Mouse (Mus musculus): ENCODE results near the gene Klk12. TPM values are rescaled to one million over a fixed set of nuclear protein-coding genes. Genes with fewer than 3 reads are reported as not detected.

The Klk12 gene
- polyA plus RNA-seq (2016; fragmentation: Nextera tagmentation; extraction: Ambion mirVana) = not detected in 2 replicates

- H3K27me3 ChIP-seq (replicated peaks) = no peaks in the 10 kb centered on the region
- no peak within 1 kb of the TSS for H3K4me2 ChIP-seq
- no peak for ATAC-seq (ENCODE audit: insufficient number of reproducible peaks, low FRiP score)
- H3K4me3 ChIP-seq = no peak within 1 kb of the TSS
- H3K27ac ChIP-seq (ENCODE audit: poor library complexity, severe bottlenecking) = no peak within 1 kb of the TSS
- H3K4me1 ChIP-seq (replicated peaks) = no peaks in the 10 kb centered on the region
- H3K36me3 ChIP-seq = no peaks in the 10 kb centered on the region
- H3K9me3 ChIP-seq (replicated peaks) = no peaks in the 10 kb centered on the region
- WGBS = 70% methylated on average over 4 of the region's 4 CpGs
- no peak within 1 kb of the TSS for H3K9ac ChIP-seq
Observed at GRCm38 (mm10) chr7:43768597-43768996, at the start of gene Klk12. Klk12 (plus strand) TSS chr7:43768897.

GRCm38 (mm10) chr7:43747788-43748187 lies 20.9 kb upstream of the Klk12 start:
- Histone ChIP-seq H3K4me1 (replicated peaks) (no peaks in the 10 kb centered on the region), H3K4me3 (no peak overlapping the region), H3K4me2 (no peak overlapping the region), H3K27me3 (replicated peaks) (no peaks in the 10 kb centered on the region), H3K27ac (ENCODE audit: poor library complexity, severe bottlenecking) (no peak overlapping the region), H3K9me3 (replicated peaks) (no peaks in the 10 kb centered on the region; the same call in 1 of the 2 replicates), H3K9ac (no peak overlapping the region), H3K36me3 (no peaks in the 10 kb centered on the region)
- ATAC-seq (ENCODE audit: insufficient number of reproducible peaks, low FRiP score) = no peak
- WGBS = 39% methylated on average over 1 of the region's 1 CpGs

GRCm38 (mm10) chr7:43752806-43753205 lies 15.9 kb upstream of the Klk12 start:
- Histone ChIP-seq H3K4me3 (no peak overlapping the region), H3K27ac (ENCODE audit: poor library complexity, severe bottlenecking) (no peak overlapping the region), H3K36me3 (no peaks in the 10 kb centered on the region), H3K4me2 (no peak overlapping the region), H3K27me3 (replicated peaks) (no peaks in the 10 kb centered on the region), H3K9me3 (replicated peaks) (no peaks in the 10 kb centered on the region; the same call in 1 of the 2 replicates), H3K9ac (no peak overlapping the region), H3K4me1 (replicated peaks) (no peaks in the 10 kb centered on the region)
- ATAC-seq (ENCODE audit: insufficient number of reproducible peaks, low FRiP score) = no peak
- 50% methylated on average over 2 of the region's 2 CpGs for WGBS

- Histone ChIP-seq H3K36me3 (no peaks in the 10 kb centered on the region), H3K9ac (no peak overlapping the region), H3K4me3 (no peak overlapping the region), H3K27ac (ENCODE audit: poor library complexity, severe bottlenecking) (no peak overlapping the region), H3K4me1 (replicated peaks) (no peaks in the 10 kb centered on the region), H3K9me3 (replicated peaks) (no peaks in the 10 kb centered on the region), H3K27me3 (replicated peaks) (no peaks in the 10 kb centered on the region), H3K4me2 (no peak overlapping the region)
- no peak for ATAC-seq (ENCODE audit: insufficient number of reproducible peaks, low FRiP score)
- WGBS = 44% methylated on average over 8 of the region's 8 CpGs
Observed at GRCm38 (mm10) chr7:43766484-43766883, 2.2 kb upstream of the Klk12 start.

- H3K36me3 ChIP-seq = no peaks in the 10 kb centered on the region
- H3K9me3 ChIP-seq (replicated peaks) = no peaks in the 10 kb centered on the region
- no peak overlapping the region for H3K27ac ChIP-seq (ENCODE audit: poor library complexity, severe bottlenecking)
- H3K4me2 ChIP-seq = no peak overlapping the region
- H3K4me1 ChIP-seq (replicated peaks) = no peaks in the 10 kb centered on the region
- H3K4me3 ChIP-seq = no peak overlapping the region
- no peaks in the 10 kb centered on the region for H3K27me3 ChIP-seq (replicated peaks)
- no peak for ATAC-seq (ENCODE audit: insufficient number of reproducible peaks, low FRiP score)
- 88% methylated on average over 8 of the region's 8 CpGs for WGBS
- H3K9ac ChIP-seq = no peak overlapping the region
Observed at GRCm38 (mm10) chr7:43769636-43770035, 939 bp downstream of the Klk12 start.

- Histone ChIP-seq H3K36me3 (no peaks in the 10 kb centered on the region), H3K27ac (ENCODE audit: poor library complexity, severe bottlenecking) (no peak overlapping the region), H3K4me1 (replicated peaks) (no peaks in the 10 kb centered on the region), H3K27me3 (replicated peaks) (no peaks in the 10 kb centered on the region), H3K4me3 (no peak overlapping the region), H3K4me2 (no peak overlapping the region), H3K9me3 (replicated peaks) (no peaks in the 10 kb centered on the region), H3K9ac (no peak overlapping the region)
- ATAC-seq (ENCODE audit: insufficient number of reproducible peaks, low FRiP score) = peak; percentile 27; the same call in 1 of the 2 replicates
- WGBS = 91% methylated on average over 10 of the region's 10 CpGs
Observed at GRCm38 (mm10) chr7:43770701-43771100, 2.0 kb downstream of the Klk12 start.

- Histone ChIP-seq H3K9ac (no peak overlapping the region), H3K27me3 (replicated peaks) (no peaks in the 10 kb centered on the region), H3K36me3 (no peaks in the 10 kb centered on the region), H3K9me3 (replicated peaks) (no peaks in the 10 kb centered on the region), H3K4me3 (no peak overlapping the region), H3K27ac (ENCODE audit: poor library complexity, severe bottlenecking) (no peak overlapping the region), H3K4me2 (no peak overlapping the region), H3K4me1 (replicated peaks) (no peaks in the 10 kb centered on the region)
- ATAC-seq (ENCODE audit: insufficient number of reproducible peaks, low FRiP score) = no peak
- WGBS = 79% methylated on average over 6 of the region's 6 CpGs
Observed at GRCm38 (mm10) chr7:43771916-43772315, 3.2 kb downstream of the Klk12 start.

GRCm38 (mm10) chr7:43772901-43773300 lies 4.2 kb downstream of the Klk12 start:
- Histone ChIP-seq H3K27me3 (replicated peaks) (no peaks in the 10 kb centered on the region), H3K9me3 (replicated peaks) (no peaks in the 10 kb centered on the region), H3K4me3 (no peak overlapping the region), H3K4me2 (no peak overlapping the region), H3K4me1 (replicated peaks) (no peaks in the 10 kb centered on the region), H3K27ac (ENCODE audit: poor library complexity, severe bottlenecking) (no peak overlapping the region), H3K9ac (no peak overlapping the region), H3K36me3 (no peaks in the 10 kb centered on the region)
- no peak for ATAC-seq (ENCODE audit: insufficient number of reproducible peaks, low FRiP score)
- 69% methylated on average over 3 of the region's 3 CpGs for WGBS

GRCm38 (mm10) chr7:43774364-43774763 lies 5.7 kb downstream of the Klk12 start, which contains the start of gene Klk11:
Klk11 (plus strand) TSS chr7:43774604.
- Histone ChIP-seq H3K27me3 (replicated peaks) (no peaks in the 10 kb centered on the region), H3K4me1 (replicated peaks) (no peaks in the 10 kb centered on the region), H3K9ac (no peak within 1 kb of the TSS), H3K4me3 (no peak within 1 kb of the TSS), H3K36me3 (no peaks in the 10 kb centered on the region), H3K9me3 (replicated peaks) (no peaks in the 10 kb centered on the region), H3K27ac (ENCODE audit: poor library complexity, severe bottlenecking) (no peak within 1 kb of the TSS), H3K4me2 (no peak within 1 kb of the TSS)
- WGBS = 84% methylated on average over 5 of the region's 5 CpGs
- no peak for ATAC-seq (ENCODE audit: insufficient number of reproducible peaks, low FRiP score)

- no peak overlapping the region for H3K4me2 ChIP-seq
- H3K9me3 ChIP-seq (replicated peaks) = no peaks in the 10 kb centered on the region
- 61% methylated on average over 6 of the region's 6 CpGs for WGBS
- ATAC-seq (ENCODE audit: insufficient number of reproducible peaks, low FRiP score) = no peak
- H3K9ac ChIP-seq = no peak overlapping the region
- H3K4me1 ChIP-seq (replicated peaks) = no peaks in the 10 kb centered on the region
- H3K27ac ChIP-seq (ENCODE audit: poor library complexity, severe bottlenecking) = no peak overlapping the region
- no peak overlapping the region for H3K4me3 ChIP-seq
- no peaks in the 10 kb centered on the region for H3K27me3 ChIP-seq (replicated peaks)
- H3K36me3 ChIP-seq = no peaks in the 10 kb centered on the region
Observed at GRCm38 (mm10) chr7:43774802-43775201, 6.1 kb downstream of the Klk12 start.

- no peak overlapping the region for H3K4me3 ChIP-seq
Observed at GRCm38 (mm10) chr7:43775311-43776057, 6.8 kb downstream of the Klk12 start.

GRCm38 (mm10) chr7:43776506-43776905 lies 7.8 kb downstream of the Klk12 start:
- Histone ChIP-seq H3K27me3 (replicated peaks) (peaks cover 2% of the 10 kb centered on the region), H3K27ac (ENCODE audit: poor library complexity, severe bottlenecking) (no peak overlapping the region), H3K4me3 (no peak overlapping the region), H3K9me3 (replicated peaks) (no peaks in the 10 kb centered on the region), H3K36me3 (no peaks in the 10 kb centered on the region), H3K4me1 (replicated peaks) (0 out of 2 replicates have a peak, but pooled peaks cover 3% of the 10 kb centered on the region), H3K4me2 (no peak overlapping the region), H3K9ac (no peak overlapping the region)
- 75% methylated on average over 5 of the region's 5 CpGs for WGBS
- no peak for ATAC-seq (ENCODE audit: insufficient number of reproducible peaks, low FRiP score)

More at GRCm38 (mm10) chr7:43775311-43776057, 6.8 kb downstream of the Klk12 start:
- no peak overlapping the region for H3K4me2 ChIP-seq
- no peaks in the 10 kb centered on the region for H3K4me1 ChIP-seq (replicated peaks)
- no peaks in the 10 kb centered on the region for H3K27me3 ChIP-seq (replicated peaks)
- H3K36me3 ChIP-seq = no peaks in the 10 kb centered on the region
- no peak for ATAC-seq (ENCODE audit: insufficient number of reproducible peaks, low FRiP score)
- no peak overlapping the region for H3K27ac ChIP-seq (ENCODE audit: poor library complexity, severe bottlenecking)
- WGBS = 47% methylated on average over 7 of the region's 7 CpGs
- no peak overlapping the region for H3K9ac ChIP-seq
- H3K9me3 ChIP-seq (replicated peaks) = no peaks in the 10 kb centered on the region
